Mouse (Mus musculus) spleen, adult 2 months (tissue): ENCODE measurements around the gene Chit1. TPM values are rescaled to one million over a fixed set of nuclear protein-coding genes. Genes with fewer than 3 reads are reported as not detected.

Experiments
- DNase-seq, 2 experiments: peaks; one replicate each; pipeline versions ENCODE4 v3.0.0 to v3.0.0-alpha.2; 2012 to 2021; ENCODE audit warnings: low spot score in 2 of 2, low read depth in 1 of 2
- H3K27ac ChIP-seq: fragments of 200-500 bp; 2 replicates; pipeline ENCODE4 v1.5.1; 2012; ENCODE audit warnings: low read length, inconsistent platforms; ENCODE audit not compliant: insufficient read depth
- H3K27me3 ChIP-seq: fragments of 200-500 bp; 2 replicates; pipeline ENCODE4 v1.6.1; 2012; ENCODE audit warnings: mild to moderate bottlenecking, moderate library complexity, low read length, inconsistent platforms; ENCODE audit not compliant: control insufficient read depth, insufficient read depth
- H3K36me3 ChIP-seq: fragments of 200-500 bp; 2 replicates; pipeline ENCODE4 v1.6.1; 2012; ENCODE audit warnings: mild to moderate bottlenecking, low read length, inconsistent platforms; ENCODE audit not compliant: control insufficient read depth, insufficient read depth
- H3K4me1 ChIP-seq: fragments of 200-500 bp; 2 replicates; pipeline ENCODE4 v1.6.1; 2011; ENCODE audit warnings: inconsistent platforms; ENCODE audit not compliant: control insufficient read depth, insufficient read depth, insufficient read length
- H3K4me3 ChIP-seq: fragments of 200-500 bp; 2 replicates; pipeline ENCODE4 v1.5.1; 2011; ENCODE audit warnings: mild to moderate bottlenecking, inconsistent platforms; ENCODE audit not compliant: insufficient read depth, insufficient read length; ENCODE audit errors: extremely low read depth
- CTCF ChIP-seq: fragments of 200-500 bp; IDR thresholded peaks from 2 replicates; pipeline ENCODE4 v1.5.1; 2011; ENCODE audit warnings: mild to moderate bottlenecking, inconsistent platforms; ENCODE audit not compliant: insufficient read depth, insufficient read length, insufficient replicate concordance; ENCODE audit errors: extremely low read depth
- POLR2A ChIP-seq: fragments of 200-500 bp; IDR thresholded peaks from 2 replicates; pipeline ENCODE4 v1.6.1; 2011; ENCODE audit warnings: low read depth, low read length, inconsistent platforms
- WGBS: fragments of 180-500 bp; shearing (Covaris S2); methylation state at CpG from one replicate; pipeline ENCODE4 v1.1.7; 2018; 5-methylcytosine and 5-hydroxymethylcytosine counted together
- polyA plus RNA-seq: library from polyadenylated mRNA; depleted of rRNA; stranded (reverse); fragments of >200 nt; gene quantifications from 2 replicates; pipeline ENCODE4 v1.2.3, GENCODE M21; 2012

The Chit1 gene
- polyA plus RNA-seq, 1 experiment, result not detected

DNA sequence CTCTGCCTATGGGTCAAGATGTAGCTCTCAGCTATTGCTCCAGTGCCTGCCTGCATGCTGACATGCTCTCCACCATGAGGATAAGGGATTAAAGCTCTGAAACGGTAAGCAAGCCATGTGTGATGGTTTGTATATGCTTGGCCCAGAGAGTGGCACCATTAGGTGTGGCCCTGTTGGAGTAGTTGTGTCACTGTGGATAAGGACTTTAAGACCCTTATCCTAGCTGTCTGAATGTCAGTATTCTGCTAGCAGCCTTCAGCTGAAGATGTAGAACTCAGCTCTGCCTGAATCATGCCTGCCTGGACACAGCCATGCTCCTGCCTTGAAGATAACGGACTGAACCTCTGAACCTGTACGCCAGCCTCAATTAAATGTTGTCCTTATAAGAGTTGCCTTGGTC, 55.5 kb downstream of the Chit1 start:
- H3K36me3 ChIP-seq, result no peaks in the 10 kb centered on the region
- no peak for DNase-seq
- WGBS, result 92% methylated on average over 3 of the region's 3 CpGs
- TF ChIP-seq CTCF (no peak), POLR2A (no peak)
- no peak overlapping the region for H3K4me3 ChIP-seq
- no peaks in the 10 kb centered on the region for H3K4me1 ChIP-seq
- no peaks in the 10 kb centered on the region for H3K27me3 ChIP-seq
- no peak overlapping the region for H3K27ac ChIP-seq

DNA sequence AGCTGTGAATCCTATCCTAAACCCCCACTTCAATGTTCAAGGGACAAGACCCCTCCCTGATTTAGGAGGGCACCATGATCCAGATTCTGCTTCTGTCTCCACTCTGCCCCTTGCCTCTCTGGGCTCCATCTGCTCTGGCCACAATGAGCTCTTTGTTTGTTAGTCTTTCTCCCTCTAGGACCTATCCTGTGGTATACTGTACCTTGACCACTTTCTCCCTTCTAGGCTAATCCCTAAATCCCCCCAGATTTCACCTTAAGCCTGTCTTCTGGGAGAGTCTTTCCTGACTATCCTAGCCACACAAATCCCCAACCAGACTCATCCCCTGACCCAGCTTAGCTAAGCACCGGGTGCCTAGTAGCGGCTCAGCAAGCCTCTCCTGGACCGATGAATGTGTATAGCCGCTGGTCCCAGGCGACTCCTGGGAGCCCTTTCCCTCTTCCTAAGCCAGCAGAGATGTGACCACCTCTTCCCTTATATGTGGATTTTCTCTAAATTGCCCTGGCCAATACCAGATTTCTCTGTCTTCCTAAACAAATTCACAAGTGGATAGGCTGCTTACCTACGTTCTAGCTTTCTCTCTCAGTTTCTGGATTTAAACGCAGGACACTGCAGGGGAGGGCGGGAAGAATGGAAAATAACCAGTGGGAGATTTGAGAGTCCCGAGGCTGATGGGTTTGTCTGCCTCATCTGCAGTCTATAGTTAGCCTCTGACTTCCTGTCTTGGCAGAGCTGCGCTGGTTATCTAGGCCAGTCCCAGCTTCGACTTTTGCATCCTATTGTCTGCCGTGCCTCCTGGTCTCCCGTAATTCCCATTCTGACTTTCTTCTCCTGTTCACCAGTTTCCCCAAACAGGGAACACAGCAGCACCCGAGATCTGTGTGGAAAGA, 56.6 kb downstream of the Chit1 start:
- TF ChIP-seq CTCF, result no peak
- TF ChIP-seq POLR2A, result no peak
- no peak overlapping the region for H3K4me3 ChIP-seq
- H3K36me3 ChIP-seq, result no peaks in the 10 kb centered on the region
- 62% methylated on average over 14 of the region's 14 CpGs for WGBS
- H3K27me3 ChIP-seq, result no peaks in the 10 kb centered on the region
- H3K27ac ChIP-seq, result no peak overlapping the region
- H3K4me1 ChIP-seq, result no peaks in the 10 kb centered on the region
- no peak for DNase-seq

GRCm38 (mm10) chr1:134168567-134168966, 57.5 kb downstream of the Chit1 start:
- DNase-seq, result no peak
- WGBS, result 95% methylated on average over 3 of the region's 3 CpGs
- no peak overlapping the region for H3K27ac ChIP-seq
- no peaks in the 10 kb centered on the region for H3K4me1 ChIP-seq
- no peak for TF ChIP-seq POLR2A
- no peak for TF ChIP-seq CTCF
- H3K27me3 ChIP-seq, result no peaks in the 10 kb centered on the region
- H3K4me3 ChIP-seq, result no peak overlapping the region
- H3K36me3 ChIP-seq, result no peaks in the 10 kb centered on the region

DNA sequence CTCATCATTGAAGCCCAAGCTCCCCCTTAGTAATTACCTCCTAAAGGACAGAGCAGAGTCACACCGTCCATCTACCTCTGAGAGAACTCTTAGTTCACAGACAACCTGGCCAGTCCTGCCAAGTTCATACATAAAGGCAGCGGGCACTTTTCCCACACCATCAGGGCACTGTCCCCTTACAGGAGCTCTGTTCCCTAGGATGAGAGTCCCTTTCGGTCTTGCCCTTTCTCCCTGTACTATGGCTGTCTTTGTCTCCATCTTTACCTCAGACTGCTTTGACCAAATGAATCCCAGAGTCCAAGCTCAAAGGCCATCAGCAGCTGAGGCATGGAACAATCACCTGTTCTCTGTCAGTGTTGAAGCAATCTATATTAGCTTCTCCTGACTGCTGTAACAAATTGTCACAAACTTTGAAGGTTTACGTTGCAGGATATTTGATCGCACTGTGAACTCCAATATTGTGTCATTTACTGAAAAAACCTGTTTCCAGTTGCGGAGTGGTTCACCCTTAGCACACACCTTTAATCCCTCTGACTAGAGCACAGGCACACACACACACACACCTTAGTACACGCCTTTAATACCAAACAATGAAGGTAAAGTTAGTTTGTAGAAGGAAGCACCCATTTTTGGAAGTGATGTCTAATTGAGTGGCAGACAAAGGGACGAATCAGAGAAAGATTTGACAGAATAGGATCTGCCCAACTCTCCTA, 58.1 kb downstream of the Chit1 start:
- H3K27me3 ChIP-seq, result no peaks in the 10 kb centered on the region
- TF ChIP-seq POLR2A (no peak), CTCF (no peak)
- H3K4me3 ChIP-seq, result no peak overlapping the region
- no peak for DNase-seq
- no peak overlapping the region for H3K27ac ChIP-seq
- 92% methylated on average over 8 of the region's 8 CpGs for WGBS
- no peaks in the 10 kb centered on the region for H3K36me3 ChIP-seq
- H3K4me1 ChIP-seq, result no peaks in the 10 kb centered on the region

DNA sequence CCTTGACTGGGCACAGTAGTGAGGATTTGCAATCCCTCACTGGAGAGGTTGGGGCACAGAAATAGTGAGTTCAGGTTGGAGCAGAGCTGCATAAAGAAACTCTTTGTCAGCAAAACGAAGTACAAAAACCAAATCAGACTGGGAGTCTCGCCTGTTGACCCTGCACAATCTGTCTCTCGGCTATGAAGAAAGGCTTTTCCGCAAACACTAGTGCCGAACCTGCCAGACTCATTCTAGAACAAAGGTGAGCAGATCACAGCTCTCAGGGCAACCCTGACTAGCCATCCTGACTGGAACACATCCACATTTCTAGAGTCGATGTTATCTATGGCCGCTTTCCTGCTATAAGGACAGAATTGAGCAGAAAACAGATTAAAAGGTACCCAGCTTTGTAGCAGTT, 62.0 kb downstream of the Chit1 start:
- no peak for TF ChIP-seq CTCF
- TF ChIP-seq POLR2A, result no peak
- no peak for DNase-seq
- Histone ChIP-seq H3K4me3 (no peak overlapping the region), H3K36me3 (no peaks in the 10 kb centered on the region), H3K27ac (no peak overlapping the region), H3K27me3 (no peaks in the 10 kb centered on the region), H3K4me1 (no peaks in the 10 kb centered on the region)
- WGBS, result 85% methylated on average over 7 of the region's 7 CpGs

DNA sequence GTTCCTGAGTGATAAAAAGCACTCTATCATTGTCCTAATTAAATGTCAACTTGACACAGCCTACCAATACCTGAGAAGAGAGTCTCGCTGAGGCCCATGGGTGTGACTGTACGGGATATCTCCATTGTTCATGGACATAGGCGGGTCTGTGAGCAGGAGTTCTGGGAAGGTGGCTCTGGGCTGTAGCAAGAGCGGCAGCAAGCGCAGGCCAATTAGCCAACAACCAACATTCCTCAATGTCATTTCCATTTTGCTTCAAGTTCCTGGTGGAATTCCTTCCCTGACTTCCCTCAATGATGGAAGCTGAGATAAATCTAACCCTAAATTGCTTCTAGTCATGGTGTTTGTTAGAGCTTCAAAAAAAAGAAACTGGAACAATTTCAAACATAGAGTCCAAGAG, 66.9 kb downstream of the Chit1 start:
- Histone ChIP-seq H3K4me1 (no peaks in the 10 kb centered on the region), H3K27me3 (no peaks in the 10 kb centered on the region), H3K4me3 (no peak overlapping the region), H3K36me3 (no peaks in the 10 kb centered on the region), H3K27ac (no peak overlapping the region)
- TF ChIP-seq CTCF (no peak), POLR2A (no peak)
- DNase-seq, result no peak
- 90% methylated on average over 5 of the region's 5 CpGs for WGBS

DNA sequence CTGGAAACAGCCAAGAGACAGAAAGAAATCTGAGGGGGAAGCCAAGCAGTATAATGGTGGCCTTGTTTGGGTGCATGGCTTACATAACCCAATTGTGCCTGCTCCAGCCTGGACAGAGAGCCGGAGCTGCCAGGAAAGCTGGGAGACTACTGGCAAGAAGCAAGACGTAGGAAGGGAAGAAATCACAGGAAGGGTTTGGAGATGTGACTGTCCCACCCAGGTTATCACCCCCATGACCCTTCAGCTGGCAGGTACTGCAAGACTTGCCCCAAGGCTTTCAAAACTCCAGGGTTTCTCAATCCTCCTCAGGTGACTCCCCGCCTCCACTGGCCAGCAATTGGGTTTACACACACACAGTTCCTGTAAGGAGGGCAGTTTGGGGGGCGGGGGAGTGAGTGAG, 71.0 kb downstream of the Chit1 start, which contains the start of gene Chil1:
Gene Chil1, plus strand, starts transcription at position 152 of the 400 bp plus-strand sequence.
- DNase-seq, result no peak
- no peak within 1 kb of the TSS for H3K27ac ChIP-seq
- H3K4me1 ChIP-seq, result no peaks in the 10 kb centered on the region
- WGBS, result 82% methylated on average over 4 of the region's 4 CpGs
- H3K4me3 ChIP-seq, result no peak within 1 kb of the TSS
- no peaks in the 10 kb centered on the region for H3K27me3 ChIP-seq
- TF ChIP-seq POLR2A, result no peak
- no peak for TF ChIP-seq CTCF
- H3K36me3 ChIP-seq, result no peaks in the 10 kb centered on the region
